Mouse (Mus musculus): Measurements from ENCODE around the gene St7.

St7 gene

GRCm38 (mm10) chr6:17898539-17898938, 205.8 kb downstream of the St7 start:
- DNase-seq (ENCODE audit: low spot score): no peak

GRCm38 (mm10) chr6:17903355-17903754, 210.6 kb downstream of the St7 start:
- DNase-seq (ENCODE audit: low spot score): no peak

GRCm38 (mm10) chr6:17905776-17906175, 213.0 kb downstream of the St7 start:
- DNase-seq (ENCODE audit: low spot score): no peak

- no peak for DNase-seq (ENCODE audit: low spot score)
These were observed 213.6 kb downstream of the St7 start for GRCm38 (mm10) chr6:17906289-17906688.

GRCm38 (mm10) chr6:17912312-17912711, 219.6 kb downstream of the St7 start:
- no peak for DNase-seq (ENCODE audit: low spot score)

GRCm38 (mm10) chr6:17912825-17913224, 220.1 kb downstream of the St7 start:
- no peak for DNase-seq (ENCODE audit: low spot score)

- DNase-seq (ENCODE audit: low spot score): no peak
These were observed 220.6 kb downstream of the St7 start for GRCm38 (mm10) chr6:17913315-17913714.

- DNase-seq (ENCODE audit: low spot score): no peak
These were observed 221.6 kb downstream of the St7 start for GRCm38 (mm10) chr6:17914300-17914699.

- DNase-seq (ENCODE audit: low spot score): no peak
These were observed 224.5 kb downstream of the St7 start for GRCm38 (mm10) chr6:17917233-17917632.

- no peak for DNase-seq (ENCODE audit: low spot score)
These were observed 229.4 kb downstream of the St7 start for GRCm38 (mm10) chr6:17922180-17922579.

GRCm38 (mm10) chr6:17922967-17923366, 230.2 kb downstream of the St7 start:
- no peak for DNase-seq (ENCODE audit: low spot score)

GRCm38 (mm10) chr6:17923370-17923769, 230.6 kb downstream of the St7 start:
- no peak for DNase-seq (ENCODE audit: low spot score)

- DNase-seq (ENCODE audit: low spot score): no peak
These were observed 231.3 kb downstream of the St7 start for GRCm38 (mm10) chr6:17923894-17924505.

GRCm38 (mm10) chr6:17925267-17925666, 232.5 kb downstream of the St7 start:
- DNase-seq (ENCODE audit: low spot score): no peak

- no peak for DNase-seq (ENCODE audit: low spot score)
These were observed 235.0 kb downstream of the St7 start for GRCm38 (mm10) chr6:17927746-17928145.

- no peak for DNase-seq (ENCODE audit: low spot score)
These were observed 238.5 kb downstream of the St7 start for GRCm38 (mm10) chr6:17931187-17931586.

- DNase-seq (ENCODE audit: low spot score): no peak
These were observed 239.1 kb downstream of the St7 start for GRCm38 (mm10) chr6:17931835-17932234.

- DNase-seq (ENCODE audit: low spot score): no peak
These were observed 240.1 kb downstream of the St7 start for GRCm38 (mm10) chr6:17932806-17933205.

- DNase-seq (ENCODE audit: low spot score): no peak
These were observed 246.1 kb downstream of the St7 start for GRCm38 (mm10) chr6:17938631-17939346.

GRCm38 (mm10) chr6:17941916-17942315, 249.2 kb downstream of the St7 start:
- no peak for DNase-seq (ENCODE audit: low spot score)

- no peak for DNase-seq (ENCODE audit: low spot score)
These were observed 249.6 kb downstream of the St7 start for GRCm38 (mm10) chr6:17942344-17942743.

GRCm38 (mm10) chr6:17943877-17944617, 251.3 kb downstream of the St7 start:
- no peak for DNase-seq (ENCODE audit: low spot score)

GRCm38 (mm10) chr6:17946456-17946855, 253.7 kb downstream of the St7 start:
- no peak for DNase-seq (ENCODE audit: low spot score)

Data from testis, postnatal 14 days (tissue).